Mouse (Mus musculus) heart, postnatal 36 days (tissue): ENCODE results near the gene Alpl. TPM values are rescaled to one million over a fixed set of nuclear protein-coding genes. Genes with fewer than 3 reads are reported as not detected.

Experiments
- DNase-seq, 2 experiments: peaks; one replicate each; pipeline ENCODE4 v3.0.0; 2021 to 2022
- intact Hi-C: fragments of 180-260 bp; cut with DNase I; formaldehyde crosslinking; loops from one replicate; pipeline ENCODE4 v1.15.1; 2025
- total RNA-seq, 2 experiments: library from RNA; stranded (reverse); gene quantifications; 2 replicates each; pipeline ENCODE4 v1.2.3; 2021

Alpl gene
- total RNA-seq, 2 experiments from 2014 or later: 29.5 to 45.6 TPM

- intact Hi-C loops: no loop called here
- no peak for DNase-seq
Measured at GRCm38 (mm10) chr4:137773369-137773899, 22.8 kb downstream of the Alpl start.

- intact Hi-C loops: no loop called here
- no peak for DNase-seq
Measured at GRCm38 (mm10) chr4:137772438-137773056, 23.6 kb downstream of the Alpl start.

- intact Hi-C loops: no loop called here
Measured at GRCm38 (mm10) chr4:137771749-137772148, 24.4 kb downstream of the Alpl start.

GRCm38 (mm10) chr4:137770901-137771612, 25.1 kb downstream of the Alpl start:
- DNase-seq: peak; percentile 45 to 66
- intact Hi-C loops: no loop called here

More at GRCm38 (mm10) chr4:137771749-137772148, 24.4 kb downstream of the Alpl start:
- DNase-seq: no peak

GRCm38 (mm10) chr4:137769635-137770034, 26.5 kb downstream of the Alpl start:
- intact Hi-C loops: no loop called here
- DNase-seq: peak; percentile 55 to 62

GRCm38 (mm10) chr4:137768831-137769230, 27.4 kb downstream of the Alpl start:
- peak; percentile 47 to 55 for DNase-seq
- intact Hi-C loops: no loop called here

GRCm38 (mm10) chr4:137768381-137768780, 27.8 kb downstream of the Alpl start:
- DNase-seq: no peak
- intact Hi-C loops: no loop called here

GRCm38 (mm10) chr4:137766365-137766764, 29.8 kb downstream of the Alpl start:
- DNase-seq: no peak
- intact Hi-C loops: no loop called here

GRCm38 (mm10) chr4:137765554-137765971, 30.6 kb downstream of the Alpl start:
- intact Hi-C loops: no loop called here
- no peak for DNase-seq

- intact Hi-C loops: no loop called here
- no peak for DNase-seq
Measured at GRCm38 (mm10) chr4:137764621-137765020, 31.6 kb downstream of the Alpl start.

GRCm38 (mm10) chr4:137763920-137764495, 32.2 kb downstream of the Alpl start:
- no peak for DNase-seq
- intact Hi-C loops: no loop called here

- DNase-seq: no peak
- intact Hi-C loops: no loop called here
Measured at GRCm38 (mm10) chr4:137762886-137763285, 33.3 kb downstream of the Alpl start.

GRCm38 (mm10) chr4:137754446-137754845, 41.7 kb downstream of the Alpl start:
- DNase-seq: no peak
- intact Hi-C loops: no loop called here

GRCm38 (mm10) chr4:137753199-137753598, 43.0 kb downstream of the Alpl start:
- intact Hi-C loops: no loop called here
- no peak for DNase-seq

GRCm38 (mm10) chr4:137752471-137752870, 43.7 kb downstream of the Alpl start:
- DNase-seq: no peak
- intact Hi-C loops: no loop called here

- DNase-seq: peak in 1 of 2 experiments; percentile 33
- intact Hi-C loops: no loop called here
Measured at GRCm38 (mm10) chr4:137751717-137752116, 44.5 kb downstream of the Alpl start.

GRCm38 (mm10) chr4:137751310-137751709, 44.9 kb downstream of the Alpl start:
- DNase-seq: no peak
- intact Hi-C loops: no loop called here

GRCm38 (mm10) chr4:137750121-137750520, 46.1 kb downstream of the Alpl start:
- intact Hi-C loops: no loop called here
- no peak for DNase-seq

- no peak for DNase-seq
- intact Hi-C loops: no loop called here
Measured at GRCm38 (mm10) chr4:137749680-137750079, 46.5 kb downstream of the Alpl start.

GRCm38 (mm10) chr4:137748726-137749125, 47.5 kb downstream of the Alpl start:
- no peak for DNase-seq
- intact Hi-C loops: no loop called here

GRCm38 (mm10) chr4:137747590-137747989, 48.6 kb downstream of the Alpl start:
- DNase-seq: no peak

GRCm38 (mm10) chr4:137747091-137747490, 49.1 kb downstream of the Alpl start:
- intact Hi-C loops: no loop called here

More at GRCm38 (mm10) chr4:137747590-137747989, 48.6 kb downstream of the Alpl start:
- intact Hi-C loops: no loop called here

More at GRCm38 (mm10) chr4:137747091-137747490, 49.1 kb downstream of the Alpl start:
- no peak for DNase-seq
